Mouse (Mus musculus) neural tube, embryonic 10.5 days (tissue): Measurements from ENCODE around the gene Spag7.

ENCODE experiments used
- DNase-seq: peaks from one replicate; pipeline ENCODE4 v3.0.0-alpha.2; 2017; ENCODE audit warnings: low spot score; ENCODE audit errors: extremely low spot score

Gene Spag7

GRCm38 (mm10) chr11:70668771-70669505, at the start of gene Spag7:
Spag7 (minus strand) TSS chr11:70669416.
- peak; percentile 96 for DNase-seq

GRCm38 (mm10) chr11:70718481-70718880, 49.3 kb upstream of the Spag7 start:
- no peak for DNase-seq

- no peak for DNase-seq
Measured at GRCm38 (mm10) chr11:70715832-70716231, 46.6 kb upstream of the Spag7 start.

GRCm38 (mm10) chr11:70713222-70713621, 44.0 kb upstream of the Spag7 start:
- DNase-seq, result no peak

GRCm38 (mm10) chr11:70711026-70711425, 41.8 kb upstream of the Spag7 start:
- no peak for DNase-seq

GRCm38 (mm10) chr11:70706127-70706526, 36.9 kb upstream of the Spag7 start:
- no peak for DNase-seq

- no peak for DNase-seq
Measured at GRCm38 (mm10) chr11:70702781-70703180, 33.6 kb upstream of the Spag7 start.

- DNase-seq, result no peak
Measured at GRCm38 (mm10) chr11:70701984-70702733, 32.9 kb upstream of the Spag7 start.

- no peak for DNase-seq
Measured at GRCm38 (mm10) chr11:70701221-70701955, 32.2 kb upstream of the Spag7 start.

GRCm38 (mm10) chr11:70700613-70701012, 31.4 kb upstream of the Spag7 start:
- peak; percentile 71 for DNase-seq

GRCm38 (mm10) chr11:70699722-70700556, 30.7 kb upstream of the Spag7 start, which contains the start of the genes Inca1 and Kif1c:
Inca1 (minus strand) TSS chr11:70700155.
Kif1c (plus strand) TSS chr11:70700548.
- DNase-seq, result peak; percentile 92

GRCm38 (mm10) chr11:70699051-70699450, 29.8 kb upstream of the Spag7 start:
- no peak for DNase-seq

- DNase-seq, result no peak
Measured at GRCm38 (mm10) chr11:70697376-70697775, 28.2 kb upstream of the Spag7 start.

GRCm38 (mm10) chr11:70693504-70693903, 24.3 kb upstream of the Spag7 start:
- no peak for DNase-seq

- no peak for DNase-seq
Measured at GRCm38 (mm10) chr11:70689578-70689977, 20.4 kb upstream of the Spag7 start.

- DNase-seq, result no peak
Measured at GRCm38 (mm10) chr11:70688372-70688771, 19.2 kb upstream of the Spag7 start.

- peak; percentile 88 for DNase-seq
Measured at GRCm38 (mm10) chr11:70687601-70688199, 18.5 kb upstream of the Spag7 start, which contains the start of gene Camta2. Camta2 (minus strand) TSS chr11:70688105.

GRCm38 (mm10) chr11:70686901-70687566, 17.8 kb upstream of the Spag7 start:
- DNase-seq, result no peak

GRCm38 (mm10) chr11:70683640-70684039, 14.4 kb upstream of the Spag7 start:
- DNase-seq, result no peak
